Comparison of ENCODE assay signal across 19 mouse cellular contexts in the genomic region with DNA sequence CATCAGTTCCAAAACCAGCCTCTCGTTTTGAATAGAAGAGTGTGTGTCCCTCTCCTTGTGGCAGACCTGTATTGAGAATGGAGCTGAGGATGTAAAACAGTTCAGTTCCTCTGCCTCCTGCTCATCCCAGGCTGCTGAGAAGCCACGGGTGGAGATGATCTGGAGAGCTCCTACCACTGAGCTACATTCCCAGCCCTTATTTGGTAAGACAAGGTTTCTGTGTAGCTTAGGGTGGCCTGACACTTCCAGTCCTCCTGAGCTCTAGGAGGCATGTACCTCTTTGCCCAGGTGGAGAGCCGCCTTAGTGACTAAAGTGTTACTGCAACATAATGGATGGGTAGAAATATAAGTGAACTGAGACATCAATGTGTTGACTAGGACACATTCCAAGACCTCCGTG. TPM values are rescaled to one million over a fixed set of nuclear protein-coding genes. Genes with fewer than 3 reads are reported as not detected.
"Had no signal": no experiment of that assay in that cellular context is flagged by ENCODE, and none has a peak within 500 bp of the region (broad histone marks: within the 10 kb centered on the region; RNA-seq: fewer than 3 reads in every experiment).

No protein-coding gene starts in this region.

- H3K9me3 ChIP-seq: neural tube, embryonic 12.5 days; neural tube, embryonic 13.5 days; neural tube, embryonic 15.5 days; stomach, embryonic 15.5 days had no signal

- H3K4me3 ChIP-seq: neural tube, embryonic 12.5 days; neural tube, embryonic 13.5 days; neural tube, embryonic 15.5 days; stomach, embryonic 15.5 days had no signal

- H3K36me3 ChIP-seq: stomach, embryonic 15.5 days had no signal

- H3K27ac ChIP-seq: neural tube, embryonic 12.5 days; neural tube, embryonic 13.5 days; neural tube, embryonic 15.5 days; stomach, embryonic 15.5 days; stomach, postnatal 0 days had no signal

- DNase-seq: retina, postnatal 1 day; right cerebral cortex, adult 18-20 months; right cerebral cortex, postnatal 14 days; right cerebral cortex, postnatal 25 days; right cerebral cortex, postnatal 4 days; spleen, adult 18-20 months; thymus, adult 18-20 months; thymus, adult 2 months; thymus, postnatal 14 days; thymus, postnatal 25 days; thymus, postnatal 36 days; thymus, postnatal 4 days had no signal

RNA-seq across cellular contexts. Expression of a gene that starts 2.8 kb away (rescaled TPM):
- polyA plus RNA-seq: spleen, adult 2 months; testis, adult 2 months had no signal
